Mouse (Mus musculus): ENCODE results near the gene Coro1c. TPM values are rescaled to one million over a fixed set of nuclear protein-coding genes. Genes with fewer than 3 reads are reported as not detected.

The Coro1c gene
- total RNA-seq, 2 experiments from 2014 or later = 7.8 to 11.8 TPM

DNA sequence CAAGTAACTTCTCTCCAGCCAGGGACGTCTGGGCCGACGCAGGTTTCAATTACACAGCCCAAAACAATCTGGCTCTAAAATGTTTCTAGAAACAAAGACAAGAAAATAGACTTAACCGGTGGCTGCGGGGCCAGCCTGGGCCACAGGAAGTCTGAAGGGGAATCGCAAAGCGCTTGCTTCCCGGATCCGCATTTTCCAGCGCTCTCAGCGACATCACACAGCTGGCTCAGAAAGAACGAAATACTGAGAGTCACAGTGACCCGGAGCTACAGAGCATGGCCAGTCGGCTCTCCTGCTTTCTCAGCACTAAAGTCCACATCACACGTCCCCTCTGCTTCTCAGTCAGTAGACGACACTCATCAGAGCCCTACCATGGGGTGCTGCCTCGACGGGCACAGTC is 17.7 kb downstream of the Coro1c start:
- Histone ChIP-seq H3K27ac (peak overlapping the region; percentile 80), H3K4me3 (peak overlapping the region; percentile 58)
- intact Hi-C loops (cut with DNase I) = no loop called here
- DNase-seq = peak; percentile 55
- no peak for TF ChIP-seq CTCF (IDR thresholded peaks at IDR 0.05)

DNA sequence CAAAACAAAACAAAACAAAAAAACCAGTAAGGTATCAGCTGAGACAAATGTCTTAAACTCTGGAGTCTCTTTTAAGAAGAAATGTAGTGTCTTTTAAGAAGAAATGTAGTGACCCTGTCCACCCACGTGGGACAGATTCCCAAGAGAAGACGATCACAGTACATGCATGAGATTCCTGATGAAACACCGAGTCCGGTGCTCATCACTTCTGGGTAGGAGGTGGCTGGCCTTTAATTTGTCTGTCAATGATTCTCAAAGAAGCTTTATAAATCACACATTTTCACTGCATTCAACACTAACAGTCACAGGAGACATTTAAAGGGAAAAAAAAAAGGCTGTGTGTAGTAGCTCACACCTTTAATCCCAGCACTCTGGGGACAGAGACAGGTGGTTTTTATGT is 18.6 kb downstream of the Coro1c start:
- intact Hi-C loops (cut with DNase I) = no loop called here
- TF ChIP-seq CTCF (IDR thresholded peaks at IDR 0.05) = no peak
- H3K27ac ChIP-seq = peak overlapping the region; percentile 80; the same call in 1 of the 2 replicates
- H3K4me3 ChIP-seq = no peak overlapping the region; the same call in 1 of the 2 replicates
- DNase-seq = no peak

DNA sequence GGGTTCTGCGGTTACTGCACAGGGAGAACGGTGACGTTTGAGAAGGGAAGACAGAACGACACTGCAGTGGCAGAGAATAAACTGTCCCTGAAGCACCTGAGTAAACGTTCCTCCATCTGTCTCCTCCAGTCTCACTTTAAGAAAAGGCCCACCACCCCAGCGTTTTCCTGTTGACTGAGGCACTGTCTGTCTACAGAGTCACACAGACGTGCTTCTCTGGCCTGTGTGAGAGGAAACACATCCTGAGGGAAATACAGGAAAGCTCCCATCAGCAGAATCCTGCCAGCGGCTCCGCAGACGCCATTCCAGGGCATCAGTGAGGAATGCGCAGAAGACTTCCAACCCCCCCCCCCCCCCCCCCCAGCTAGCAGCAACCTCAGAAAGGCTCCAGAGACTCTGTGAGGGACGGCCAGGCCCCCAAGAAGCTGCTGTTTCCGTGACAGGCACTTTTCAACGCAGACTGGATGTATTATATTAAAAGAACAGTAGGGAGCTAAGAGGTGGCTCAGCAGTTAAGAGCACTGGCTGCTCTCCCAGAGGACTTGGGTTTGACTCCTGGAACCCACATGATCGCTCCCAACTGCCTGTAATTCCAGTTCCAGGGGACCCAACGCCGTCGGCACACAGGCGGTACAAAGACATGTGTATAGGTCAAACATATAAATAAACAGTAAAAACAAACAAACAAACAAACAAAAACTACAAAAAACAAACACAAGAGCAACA is 19.2 kb downstream of the Coro1c start:
- no peak for TF ChIP-seq CTCF (IDR thresholded peaks at IDR 0.05)
- intact Hi-C loops (cut with DNase I) = no loop called here
- H3K4me3 ChIP-seq = peak overlapping the region; percentile 41
- no peak for DNase-seq
- peak overlapping the region; percentile 80 for H3K27ac ChIP-seq

DNA sequence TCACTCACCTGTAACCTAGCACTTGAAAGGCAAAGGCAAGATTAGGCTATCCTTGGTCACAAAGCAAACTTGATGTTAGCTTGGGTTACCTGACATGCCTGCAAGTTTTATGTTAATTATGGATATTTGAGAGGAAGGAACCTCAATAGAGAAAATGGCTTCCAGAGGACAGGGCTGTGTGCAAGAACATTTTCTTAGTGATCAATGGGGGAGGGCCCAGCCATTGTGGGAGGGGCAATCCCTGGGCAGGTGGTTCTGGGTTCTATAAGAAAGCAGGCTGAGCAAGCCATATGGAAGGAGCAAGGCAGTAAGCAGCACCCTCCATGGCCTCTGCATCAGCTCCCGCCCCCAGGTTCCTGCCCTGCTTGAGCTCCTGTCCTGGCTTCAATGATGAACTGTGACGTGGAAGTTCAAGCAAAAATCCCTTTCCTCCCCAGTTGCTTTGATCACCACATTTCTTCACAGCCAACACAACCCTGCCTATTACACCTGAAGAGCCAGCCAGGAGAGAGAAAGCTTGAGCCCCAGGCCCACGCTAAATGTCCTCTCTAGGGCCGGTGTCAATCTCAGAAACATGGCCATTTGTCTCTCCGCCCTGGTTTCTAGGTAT is 20.3 kb downstream of the Coro1c start:
- TF ChIP-seq CTCF (IDR thresholded peaks at IDR 0.05) = no peak
- H3K27ac ChIP-seq = peak overlapping the region; percentile 80
- DNase-seq = no peak
- H3K4me3 ChIP-seq = no peak overlapping the region
- intact Hi-C loops (cut with DNase I) = no loop called here

DNA sequence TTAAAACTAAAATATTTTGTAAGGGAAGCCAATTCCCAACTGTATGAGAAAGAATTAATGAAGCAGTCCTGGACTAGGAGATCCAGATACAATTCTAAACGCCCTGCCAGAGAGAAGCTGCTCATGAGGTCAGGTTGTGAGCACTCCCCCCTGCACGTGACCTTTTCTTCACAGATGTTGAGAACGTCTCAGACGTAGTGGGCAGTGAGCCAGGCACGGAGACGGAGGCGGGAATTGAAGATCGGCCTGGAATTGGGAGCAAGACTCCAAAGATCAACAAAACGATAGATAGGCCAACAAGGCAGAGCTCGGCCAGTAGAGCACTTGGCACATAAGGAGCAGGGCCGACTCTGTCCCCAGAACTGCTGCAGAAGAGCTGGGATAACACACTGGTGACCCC is 21.4 kb downstream of the Coro1c start:
- DNase-seq = peak; percentile 82
- intact Hi-C loops (cut with DNase I) = no loop called here
- H3K27ac ChIP-seq = peak overlapping the region; percentile 80; the same call in 1 of the 2 replicates
- TF ChIP-seq CTCF (IDR thresholded peaks at IDR 0.05) = no peak
- no peak overlapping the region for H3K4me3 ChIP-seq

DNA sequence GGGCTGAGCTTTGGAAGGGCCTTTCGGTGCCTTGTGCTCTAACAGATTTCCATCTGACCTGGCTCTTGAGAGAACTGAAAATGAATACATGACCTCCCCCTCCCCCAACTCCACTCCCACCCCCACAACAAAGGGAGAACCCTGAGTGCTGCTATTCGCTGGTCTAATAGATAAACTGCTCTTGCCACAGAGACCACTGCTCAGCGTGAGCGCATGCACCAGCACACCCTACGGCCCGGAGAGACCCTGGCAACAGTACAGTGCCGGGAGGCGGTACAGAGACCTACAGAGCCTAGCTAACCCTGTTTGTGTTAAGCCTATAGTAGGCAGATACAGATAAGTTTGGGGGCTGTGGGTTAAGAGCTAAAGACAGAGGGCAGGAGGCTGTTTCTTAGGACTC is 22.9 kb downstream of the Coro1c start:
- DNase-seq = no peak
- Histone ChIP-seq H3K27ac (no peak overlapping the region), H3K4me3 (no peak overlapping the region)
- intact Hi-C loops (cut with DNase I) = no loop called here
- no peak for TF ChIP-seq CTCF (IDR thresholded peaks at IDR 0.05)

DNA sequence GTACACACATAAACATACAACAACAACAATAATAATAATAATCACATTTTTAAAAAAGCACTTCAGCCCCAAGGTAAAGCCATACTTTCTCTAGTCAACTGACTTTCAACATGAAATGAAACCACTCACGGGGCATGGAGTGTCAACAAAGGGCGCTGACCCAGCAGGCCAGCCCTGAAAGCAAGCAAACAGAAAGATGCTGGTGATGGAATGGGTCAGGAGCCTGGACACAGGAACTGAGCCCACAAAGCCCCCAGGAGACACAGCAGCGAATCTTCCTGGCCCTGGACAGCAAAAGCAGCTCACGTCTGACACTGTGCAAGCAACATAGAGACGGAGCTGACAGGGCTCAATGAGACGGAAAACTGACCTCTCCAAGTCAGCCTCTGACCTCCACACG is 23.8 kb downstream of the Coro1c start:
- H3K27ac ChIP-seq = no peak overlapping the region
- DNase-seq = no peak
- H3K4me3 ChIP-seq = no peak overlapping the region
- no peak for TF ChIP-seq CTCF (IDR thresholded peaks at IDR 0.05)
- intact Hi-C loops (cut with DNase I) = no loop called here

DNA sequence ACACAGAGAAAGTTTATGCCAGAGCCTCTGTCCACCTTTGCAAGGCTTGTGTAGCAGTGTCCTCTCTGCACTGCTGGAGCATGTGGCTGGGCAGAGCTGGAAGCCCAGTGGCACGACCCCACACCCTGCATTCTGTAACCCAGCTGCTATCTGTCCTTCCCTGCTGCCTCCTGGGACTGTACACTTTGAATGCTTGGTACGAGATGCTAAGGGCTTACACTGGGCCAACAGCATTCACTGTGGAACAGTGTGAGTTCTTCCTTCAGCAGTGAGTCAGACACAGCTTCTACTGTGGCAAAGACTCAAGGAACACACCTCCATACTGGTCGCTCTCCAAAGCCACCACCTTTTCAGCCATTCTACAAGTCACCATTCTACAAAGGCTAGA is 25.2 kb downstream of the Coro1c start:
- no peak for TF ChIP-seq CTCF (IDR thresholded peaks at IDR 0.05)
- DNase-seq = no peak
- H3K27ac ChIP-seq = peak overlapping the region; percentile 73
- H3K4me3 ChIP-seq = no peak overlapping the region
- intact Hi-C loops (cut with DNase I) = no loop called here

DNA sequence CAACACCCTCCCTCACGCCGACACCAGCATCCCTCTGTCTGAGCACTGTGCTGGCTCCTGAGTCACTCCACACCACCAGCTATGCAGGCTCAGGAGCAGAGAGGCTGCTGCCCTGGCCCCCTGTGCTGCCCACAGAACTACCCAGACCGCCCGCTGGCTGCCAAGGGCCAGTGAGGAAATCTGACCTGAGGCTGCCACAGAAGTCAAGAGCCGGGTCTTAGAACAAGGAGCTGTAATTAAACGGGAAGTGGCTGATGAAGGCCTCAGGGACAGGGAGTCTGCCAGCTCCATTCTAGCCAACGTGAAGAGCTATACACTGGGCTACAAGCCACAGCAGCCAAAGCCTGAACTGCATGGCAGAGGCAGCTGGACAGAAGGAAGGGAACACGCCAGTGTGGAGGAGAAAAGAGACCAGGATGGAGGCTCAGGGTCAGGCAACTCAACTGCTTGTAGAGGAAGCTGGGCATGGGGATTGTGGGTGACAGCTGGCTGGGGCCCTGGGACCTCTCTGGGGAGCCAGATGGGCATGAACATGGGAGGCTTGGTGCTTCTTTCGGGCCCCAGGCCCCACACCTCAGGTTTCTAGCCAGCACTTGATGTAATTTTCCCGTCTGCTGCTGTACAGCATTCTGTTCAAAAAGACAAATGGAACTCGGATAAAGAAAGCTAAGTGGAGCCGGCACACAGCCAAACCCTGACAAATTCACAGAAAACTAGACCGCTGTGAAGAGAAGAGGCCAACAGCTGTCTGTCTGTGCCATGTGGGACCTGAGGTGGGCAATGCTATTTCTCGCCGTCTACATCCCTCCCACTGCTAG is 25.8 kb downstream of the Coro1c start:
- H3K4me3 ChIP-seq = no peak overlapping the region
- peak; percentile 47 for DNase-seq
- H3K27ac ChIP-seq = peak overlapping the region; percentile 73
- intact Hi-C loops (cut with DNase I) = no loop called here
- no peak for TF ChIP-seq CTCF (IDR thresholded peaks at IDR 0.05)

DNA sequence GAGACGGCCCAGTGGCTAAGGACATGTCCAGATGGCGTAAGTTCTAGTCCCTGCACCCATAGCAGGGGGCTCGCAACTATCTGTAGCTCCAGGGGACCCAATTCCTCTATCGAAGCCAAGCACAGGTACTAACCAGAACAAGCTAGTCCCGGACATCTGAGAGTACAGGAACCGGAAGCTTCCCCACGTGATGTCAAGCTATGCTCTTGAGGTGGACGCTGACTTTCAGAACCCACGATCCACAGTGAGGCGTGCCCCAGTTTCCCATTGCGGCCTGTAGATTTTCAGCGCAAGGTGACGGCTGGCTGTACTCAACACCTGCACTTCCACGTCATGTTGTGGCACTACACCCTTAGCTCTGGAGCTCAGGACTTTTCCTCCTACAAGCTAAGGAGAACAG is 27.4 kb downstream of the Coro1c start:
- no peak for DNase-seq
- no peak for TF ChIP-seq CTCF (IDR thresholded peaks at IDR 0.05)
- Histone ChIP-seq H3K27ac (peak overlapping the region; percentile 4; the same call in 1 of the 2 replicates), H3K4me3 (no peak overlapping the region)
- intact Hi-C loops (cut with DNase I) = no loop called here

DNA sequence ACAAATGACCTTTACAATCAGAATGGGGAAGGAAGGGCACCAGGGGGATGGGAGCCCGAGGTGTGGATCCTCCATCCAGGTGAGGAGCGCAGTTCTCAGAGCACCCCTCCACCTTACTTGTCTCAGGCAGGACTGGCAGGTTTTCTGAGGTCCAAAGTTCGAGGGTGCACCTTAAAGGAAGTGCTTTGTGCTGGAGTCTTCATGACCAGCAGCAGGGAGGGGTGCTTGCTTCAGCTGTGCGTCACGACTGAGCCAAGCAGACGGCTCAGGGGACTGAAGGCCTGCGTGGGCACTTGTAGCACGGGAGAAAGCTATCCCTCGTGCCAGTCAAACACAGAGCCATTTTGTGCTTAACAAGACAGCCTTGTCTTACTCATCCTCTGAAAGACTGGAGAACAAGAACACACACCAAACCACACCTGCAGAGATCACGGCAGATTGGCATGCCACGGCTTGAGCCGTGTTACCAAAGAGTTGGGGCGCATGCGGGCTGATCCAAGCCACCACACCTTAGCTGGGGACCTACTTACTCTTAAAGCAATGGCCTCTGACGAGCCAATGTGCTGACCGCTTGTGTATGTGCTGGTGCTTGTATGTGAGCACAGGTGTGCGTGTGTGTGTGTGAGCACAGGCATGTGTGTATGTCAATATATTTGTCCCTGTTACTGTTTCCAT is 29.5 kb downstream of the Coro1c start:
- H3K4me3 ChIP-seq = no peak overlapping the region
- no peak for DNase-seq
- no peak overlapping the region for H3K27ac ChIP-seq
- no peak for TF ChIP-seq CTCF (IDR thresholded peaks at IDR 0.05)
- intact Hi-C loops (cut with DNase I) = no loop called here

DNA sequence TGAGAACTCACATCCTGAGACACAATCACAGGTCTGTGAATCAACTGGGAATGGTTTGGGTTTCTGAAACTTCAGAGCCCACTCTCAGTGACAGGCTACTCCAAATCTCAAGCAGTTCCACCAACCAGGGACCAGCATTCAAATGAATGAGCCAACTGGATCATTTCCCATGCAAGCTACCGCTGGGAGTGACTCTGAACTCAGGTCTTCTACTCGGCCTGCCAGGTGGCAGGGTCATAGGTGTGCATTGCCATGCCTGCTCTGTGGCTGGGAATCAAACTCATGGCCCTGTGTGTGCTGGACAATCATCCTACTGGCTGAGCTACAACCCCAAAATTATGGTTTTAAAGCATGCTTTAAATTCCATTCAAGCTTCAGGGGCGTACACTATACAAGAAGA is 31.0 kb downstream of the Coro1c start:
- no peak for DNase-seq
- H3K27ac ChIP-seq = no peak overlapping the region
- H3K4me3 ChIP-seq = no peak overlapping the region
- intact Hi-C loops (cut with DNase I) = no loop called here
- no peak for TF ChIP-seq CTCF (IDR thresholded peaks at IDR 0.05)

DNA sequence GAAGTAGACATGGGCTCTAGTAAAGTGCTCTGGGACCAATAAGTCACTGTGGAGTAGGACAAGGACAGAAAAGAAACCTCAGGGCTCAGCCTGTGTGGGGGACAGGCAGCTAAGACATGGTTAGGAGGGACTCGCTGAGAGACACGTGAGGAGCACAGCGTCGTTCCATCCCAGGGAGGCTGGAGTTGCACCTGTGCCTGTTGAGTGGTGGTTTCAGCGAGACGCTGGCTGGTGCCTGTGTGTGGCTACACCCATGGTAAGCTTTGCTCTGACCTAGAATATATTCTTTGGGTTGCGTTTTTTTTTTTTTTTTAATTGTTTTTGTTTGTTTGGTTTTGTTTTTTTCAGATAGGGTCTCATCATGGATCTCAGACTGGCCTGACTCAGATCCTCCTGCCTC is 32.4 kb downstream of the Coro1c start:
- H3K4me3 ChIP-seq = no peak overlapping the region
- H3K27ac ChIP-seq = no peak overlapping the region
- TF ChIP-seq CTCF (IDR thresholded peaks at IDR 0.05) = no peak
- intact Hi-C loops (cut with DNase I) = no loop called here
- no peak for DNase-seq

Measured in gastrocnemius, adult 2 months (tissue).